Mouse (Mus musculus) liver, embryonic 16.5 days (tissue): ENCODE results near the gene Dusp15. TPM values are rescaled to one million over a fixed set of nuclear protein-coding genes. Genes with fewer than 3 reads are reported as not detected.

Experiments used
- ATAC-seq: fragments of 200-750 bp; cut with Nextera tagmentation; 2 replicates; pipeline ENCODE4 v1.8.0; 2017; ENCODE audit warnings: low read depth, mild to moderate bottlenecking, moderate number of reproducible peaks, moderate library complexity
- H3K27ac ChIP-seq: fragments of 300-500 bp; sonication (generic); 2 replicates; pipeline ENCODE4 v1.5.1; 2014; ENCODE audit warnings: mild to moderate bottlenecking, low read length
- H3K27me3 ChIP-seq: fragments of 300-500 bp; sonication (generic); 2 replicates; pipeline ENCODE4 v1.6.1; 2014; ENCODE audit warnings: low read depth, low read length, mixed read lengths; ENCODE audit not compliant: control insufficient read depth, insufficient read depth
- H3K36me3 ChIP-seq: fragments of 300-500 bp; sonication (generic); 2 replicates; pipeline ENCODE4 v1.6.1; 2014; ENCODE audit warnings: mild to moderate bottlenecking; ENCODE audit not compliant: control insufficient read depth, insufficient read depth
- H3K4me1 ChIP-seq: fragments of 300-500 bp; sonication (generic); 2 replicates; pipeline ENCODE4 v1.6.1; 2014; ENCODE audit warnings: low read depth, low read length, mixed read lengths; ENCODE audit not compliant: control insufficient read depth
- H3K4me2 ChIP-seq: fragments of 300-500 bp; sonication (generic); 2 replicates; pipeline ENCODE4 v1.6.1; 2014; ENCODE audit warnings: low read depth, low read length, mixed read lengths
- H3K4me3 ChIP-seq: fragments of 300-500 bp; sonication (generic); 2 replicates; pipeline ENCODE4 v1.5.1; 2014; ENCODE audit warnings: low read depth, mild to moderate bottlenecking, low read length
- H3K9ac ChIP-seq: fragments of 300-500 bp; sonication (generic); 2 replicates; pipeline ENCODE4 v1.6.1; 2014; ENCODE audit warnings: low read depth, low read length
- H3K9me3 ChIP-seq: fragments of 300-500 bp; sonication (generic); replicated peaks from 2 replicates; pipeline ENCODE4 v1.6.1; 2016; ENCODE audit warnings: low read length; ENCODE audit not compliant: control insufficient read depth
- WGBS: fragments of 180-500 bp; shearing (Covaris S2); extraction: QIAGEN DNeasy Blood & Tissue Kit; methylation state at CpG from one replicate; pipeline ENCODE4 v1.1.7; 2014; ENCODE audit not compliant: insufficient replicate concordance; 5-methylcytosine and 5-hydroxymethylcytosine counted together
- polyA plus RNA-seq: library from polyadenylated mRNA; unstranded; fragments of >200 nt; fragmentation: Nextera tagmentation; extraction: Ambion mirVana; gene quantifications from 2 replicates; pipeline ENCODE4 v1.2.1, GENCODE M21; 2015

Dusp15 gene
- polyA plus RNA-seq, 1 experiment from 2014 or later: not detected

DNA sequence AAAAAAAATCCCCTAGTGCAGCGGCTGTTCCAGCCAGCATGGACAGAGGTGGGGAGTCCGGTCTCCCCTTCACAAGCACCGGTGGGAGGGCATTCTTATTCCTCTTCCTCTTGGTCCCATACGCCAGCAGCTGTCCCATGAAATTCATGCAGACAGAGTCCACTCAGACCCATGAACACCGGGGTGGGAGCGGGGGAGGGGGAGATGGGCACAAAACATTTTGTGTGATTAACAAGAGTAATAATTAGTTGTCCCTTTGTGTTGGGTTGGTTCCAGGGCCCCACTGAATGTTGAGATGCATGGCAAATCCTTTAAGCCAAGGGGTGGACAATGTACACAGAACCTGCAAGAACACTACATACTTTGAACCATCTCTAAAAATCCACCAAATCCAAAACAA is 10.4 kb downstream of the Dusp15 start:
- no peak for ATAC-seq
- H3K27me3 ChIP-seq: peaks cover 47% of the 10 kb centered on the region
- no peaks in the 10 kb centered on the region for H3K9me3 ChIP-seq
- no peak overlapping the region for H3K4me2 ChIP-seq
- H3K9ac ChIP-seq: no peak overlapping the region
- 66% methylated on average over 6 of the region's 6 CpGs for WGBS
- H3K4me3 ChIP-seq: no peak overlapping the region
- H3K4me1 ChIP-seq: no peaks in the 10 kb centered on the region; the same call in 1 of the 2 replicates
- H3K27ac ChIP-seq: no peak overlapping the region
- H3K36me3 ChIP-seq: no peaks in the 10 kb centered on the region

DNA sequence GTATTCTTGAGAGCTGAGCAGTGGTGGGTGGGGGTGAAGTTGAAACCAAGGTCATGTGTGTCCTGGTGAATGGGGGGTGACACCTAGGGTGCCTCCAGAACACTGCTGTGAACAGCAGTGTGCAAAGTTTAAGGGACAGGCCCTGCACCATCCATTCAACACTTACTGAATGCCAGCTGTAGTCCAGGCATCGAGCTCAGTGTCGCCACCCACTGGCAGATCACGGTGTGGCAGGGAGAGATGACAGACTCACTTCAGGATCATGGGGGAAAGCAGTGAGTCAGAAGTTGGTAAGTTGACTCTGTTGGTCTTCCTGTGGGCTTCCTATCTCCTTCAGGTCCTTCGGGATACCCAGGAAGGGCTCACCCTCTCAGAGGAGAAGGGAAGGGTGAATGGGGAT is 11.7 kb downstream of the Dusp15 start:
- Histone ChIP-seq H3K4me1 (no peaks in the 10 kb centered on the region; the same call in 1 of the 2 replicates), H3K9ac (no peak overlapping the region), H3K9me3 (no peaks in the 10 kb centered on the region), H3K36me3 (no peaks in the 10 kb centered on the region), H3K27ac (no peak overlapping the region), H3K27me3 (peaks cover 43% of the 10 kb centered on the region), H3K4me3 (no peak overlapping the region), H3K4me2 (no peak overlapping the region)
- ATAC-seq: no peak
- 3% methylated on average over 4 of the region's 4 CpGs for WGBS

DNA sequence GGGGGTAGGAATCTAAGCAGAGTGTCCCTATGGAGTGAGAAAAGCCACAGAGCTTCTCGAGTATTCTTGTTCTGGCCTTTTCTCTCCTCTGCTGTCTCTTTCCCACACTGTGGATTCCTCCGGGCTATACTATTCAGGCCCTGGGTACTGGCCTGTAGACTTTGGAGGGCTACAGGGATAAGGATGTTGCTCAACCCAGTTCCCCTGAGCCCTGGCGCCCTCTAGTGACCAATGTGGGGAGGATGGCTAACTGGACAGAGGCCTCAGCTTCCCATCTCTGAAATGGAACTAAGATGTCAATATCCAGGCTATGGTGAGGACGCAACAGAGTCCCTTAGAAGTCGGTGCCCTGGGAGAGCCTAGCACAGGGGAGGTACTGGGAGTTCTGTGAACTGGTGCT is 17.9 kb downstream of the Dusp15 start:
- no peaks in the 10 kb centered on the region for H3K9me3 ChIP-seq
- ATAC-seq: no peak
- H3K9ac ChIP-seq: no peak overlapping the region
- H3K27ac ChIP-seq: no peak overlapping the region
- H3K4me3 ChIP-seq: no peak overlapping the region
- no peak overlapping the region for H3K4me2 ChIP-seq
- H3K27me3 ChIP-seq: no peaks in the 10 kb centered on the region
- WGBS: 15% methylated on average over 5 of the region's 5 CpGs
- H3K36me3 ChIP-seq: no peaks in the 10 kb centered on the region
- no peaks in the 10 kb centered on the region for H3K4me1 ChIP-seq

DNA sequence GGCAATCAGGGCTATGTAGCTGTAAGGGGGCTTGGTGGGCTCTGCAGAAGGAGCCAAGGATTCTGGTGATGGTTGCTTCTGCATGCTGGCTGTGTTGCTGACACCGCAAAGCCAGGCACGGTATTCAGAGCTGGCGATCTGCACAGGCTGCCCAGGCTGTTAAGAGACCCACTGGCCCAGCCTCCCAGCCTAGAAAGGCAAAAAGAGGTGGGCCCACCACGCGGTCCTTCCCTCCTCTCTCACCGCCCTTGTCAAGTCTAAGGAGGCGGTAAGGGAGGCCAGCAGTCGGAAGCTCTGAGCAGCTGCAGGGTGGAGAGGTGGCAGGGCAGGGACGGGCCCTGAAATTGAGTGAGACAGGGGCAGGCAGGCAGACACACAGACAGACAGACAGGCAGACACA is 18.4 kb downstream of the Dusp15 start, which contains the start of gene Foxs1:
TSS of gene Foxs1 (minus strand) at position 161 of the 400 bp plus-strand sequence.
- 26% methylated on average over 9 of the region's 9 CpGs for WGBS
- H3K4me1 ChIP-seq: no peaks in the 10 kb centered on the region
- H3K27me3 ChIP-seq: no peaks in the 10 kb centered on the region
- H3K36me3 ChIP-seq: no peaks in the 10 kb centered on the region
- H3K4me3 ChIP-seq: no peak within 1 kb of the TSS
- H3K27ac ChIP-seq: no peak within 1 kb of the TSS
- no peak within 1 kb of the TSS for H3K9ac ChIP-seq
- H3K9me3 ChIP-seq: no peaks in the 10 kb centered on the region
- ATAC-seq: no peak
- H3K4me2 ChIP-seq: no peak within 1 kb of the TSS

DNA sequence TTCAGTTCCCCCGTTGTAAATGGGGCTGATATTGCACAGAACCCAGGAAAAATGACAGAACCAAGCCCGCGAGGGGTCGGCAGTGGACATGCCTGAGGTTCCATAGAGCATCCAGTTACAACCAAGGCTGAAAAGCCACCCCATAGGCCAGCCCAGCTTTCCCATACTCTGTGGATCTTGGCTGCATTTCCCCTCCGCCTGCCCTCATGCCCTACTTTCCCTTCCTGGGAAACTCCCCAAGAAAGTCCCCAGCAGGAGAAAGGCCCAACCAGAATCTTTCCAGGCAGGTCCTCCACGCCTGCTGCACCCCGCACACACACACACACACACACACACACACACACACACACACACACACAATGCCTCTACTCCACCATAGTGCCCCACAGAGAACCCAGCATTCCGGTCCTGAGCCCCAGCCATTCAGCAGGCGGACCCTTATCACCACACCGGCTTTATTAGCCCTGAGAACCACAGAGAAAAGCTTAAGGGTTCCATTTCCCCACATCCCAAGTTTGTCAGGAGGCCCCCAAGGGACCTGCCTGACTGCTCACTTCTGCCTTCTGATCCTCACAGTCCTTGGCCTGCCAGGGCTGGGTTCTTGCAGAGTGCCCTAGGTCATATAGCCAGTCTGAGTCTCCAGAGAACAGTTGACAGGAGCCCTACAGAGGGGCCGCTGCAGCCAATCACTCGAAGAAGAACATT is 19.9 kb downstream of the Dusp15 start:
- Histone ChIP-seq H3K4me2 (no peak overlapping the region), H3K4me1 (no peaks in the 10 kb centered on the region), H3K27me3 (no peaks in the 10 kb centered on the region), H3K9ac (no peak overlapping the region), H3K27ac (no peak overlapping the region), H3K36me3 (no peaks in the 10 kb centered on the region), H3K4me3 (no peak overlapping the region), H3K9me3 (no peaks in the 10 kb centered on the region)
- no peak for ATAC-seq
- 64% methylated on average over 12 of the region's 12 CpGs for WGBS

DNA sequence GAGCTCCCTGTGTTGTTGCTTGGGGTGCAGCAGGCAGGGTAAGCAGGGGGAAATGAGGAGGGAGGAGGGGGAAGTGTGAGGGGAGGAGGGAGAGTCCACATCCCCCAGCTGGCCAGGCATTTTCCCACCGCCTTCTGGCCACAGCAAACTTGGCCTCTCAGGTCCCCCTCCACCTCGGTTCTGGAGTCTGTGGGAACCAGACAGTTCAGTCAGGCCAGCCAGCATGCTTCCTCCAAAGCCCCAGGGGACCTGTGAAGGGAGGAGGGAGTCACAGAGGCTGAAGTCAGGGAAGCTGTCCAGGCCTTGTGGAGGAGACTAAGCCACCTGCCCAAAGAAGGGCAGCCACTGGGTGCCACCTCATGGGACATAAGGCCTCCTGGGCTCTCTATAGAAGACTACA is 21.2 kb downstream of the Dusp15 start:
- H3K4me2 ChIP-seq: no peak overlapping the region
- no peak for ATAC-seq
- H3K4me3 ChIP-seq: no peak overlapping the region
- no peaks in the 10 kb centered on the region for H3K27me3 ChIP-seq
- 25% methylated on average over 2 of the region's 2 CpGs for WGBS
- no peaks in the 10 kb centered on the region for H3K9me3 ChIP-seq
- H3K36me3 ChIP-seq: no peaks in the 10 kb centered on the region
- H3K27ac ChIP-seq: no peak overlapping the region
- no peaks in the 10 kb centered on the region for H3K4me1 ChIP-seq
- no peak overlapping the region for H3K9ac ChIP-seq

DNA sequence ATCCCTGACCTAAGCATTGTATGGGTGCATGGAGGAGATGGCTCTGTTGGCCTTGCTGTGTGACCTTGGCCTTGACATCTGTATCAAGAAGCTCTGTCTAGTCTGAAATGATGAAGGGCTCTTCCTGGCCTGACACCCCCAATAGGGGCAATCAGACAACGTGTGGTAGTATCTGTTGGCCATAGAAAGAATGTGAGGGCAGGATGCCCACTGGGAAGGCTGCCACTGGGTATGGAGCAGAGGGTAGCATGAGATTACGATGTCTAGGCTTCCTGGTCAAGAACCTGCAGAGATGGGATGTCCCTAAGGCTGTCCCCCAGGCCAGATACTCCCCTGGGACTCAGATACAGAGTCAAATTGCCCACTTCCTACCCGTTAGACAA is 22.5 kb downstream of the Dusp15 start:
- no peaks in the 10 kb centered on the region for H3K4me1 ChIP-seq
- no peak for ATAC-seq
- 43% methylated on average over 3 of the region's 3 CpGs for WGBS
- no peak overlapping the region for H3K4me3 ChIP-seq
- no peak overlapping the region for H3K4me2 ChIP-seq
- H3K36me3 ChIP-seq: no peaks in the 10 kb centered on the region
- no peaks in the 10 kb centered on the region for H3K9me3 ChIP-seq
- no peak overlapping the region for H3K9ac ChIP-seq
- H3K27me3 ChIP-seq: no peaks in the 10 kb centered on the region
- no peak overlapping the region for H3K27ac ChIP-seq

DNA sequence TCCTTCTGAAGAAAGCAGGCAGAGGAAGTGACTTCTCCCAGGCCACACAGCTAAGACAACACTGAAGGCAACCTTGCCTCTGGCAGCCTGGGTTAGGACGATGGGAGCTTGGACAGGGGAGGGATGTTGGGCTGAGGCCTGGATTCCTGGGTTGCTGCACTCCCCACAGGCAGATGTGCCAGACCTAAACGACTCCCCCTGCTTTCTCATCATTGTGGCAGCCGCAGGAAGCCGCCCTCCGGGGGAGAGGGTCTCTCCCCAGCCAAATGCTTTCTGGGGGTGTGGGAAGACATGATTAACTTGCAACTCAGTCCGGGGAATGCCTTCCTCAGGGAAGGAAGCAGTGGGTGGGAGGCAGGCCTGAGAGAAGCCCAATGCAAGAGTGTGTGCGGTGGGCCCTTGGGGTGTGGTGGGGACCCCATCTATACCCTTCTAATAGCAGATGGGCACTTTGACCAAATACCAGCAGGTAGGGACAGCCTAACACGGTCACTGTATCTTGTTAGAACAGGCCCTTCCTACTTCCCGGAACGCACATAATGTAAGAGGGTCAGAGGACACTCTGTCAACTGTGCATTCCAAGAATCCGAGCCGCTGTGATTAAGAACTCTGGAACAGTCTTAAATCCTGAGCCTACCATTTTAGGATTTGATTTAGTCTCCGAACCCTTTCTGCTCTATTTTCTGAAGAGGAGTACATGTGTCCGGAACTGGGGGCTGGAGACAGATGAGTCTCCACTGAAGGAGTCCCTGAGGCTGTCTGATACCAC is 23.1 kb downstream of the Dusp15 start:
- Histone ChIP-seq H3K9ac (no peak overlapping the region), H3K27me3 (no peaks in the 10 kb centered on the region), H3K4me2 (no peak overlapping the region), H3K27ac (no peak overlapping the region), H3K4me1 (no peaks in the 10 kb centered on the region), H3K36me3 (no peaks in the 10 kb centered on the region), H3K4me3 (no peak overlapping the region), H3K9me3 (no peaks in the 10 kb centered on the region)
- no peak for ATAC-seq
- WGBS: 48% methylated on average over 14 of the region's 14 CpGs

DNA sequence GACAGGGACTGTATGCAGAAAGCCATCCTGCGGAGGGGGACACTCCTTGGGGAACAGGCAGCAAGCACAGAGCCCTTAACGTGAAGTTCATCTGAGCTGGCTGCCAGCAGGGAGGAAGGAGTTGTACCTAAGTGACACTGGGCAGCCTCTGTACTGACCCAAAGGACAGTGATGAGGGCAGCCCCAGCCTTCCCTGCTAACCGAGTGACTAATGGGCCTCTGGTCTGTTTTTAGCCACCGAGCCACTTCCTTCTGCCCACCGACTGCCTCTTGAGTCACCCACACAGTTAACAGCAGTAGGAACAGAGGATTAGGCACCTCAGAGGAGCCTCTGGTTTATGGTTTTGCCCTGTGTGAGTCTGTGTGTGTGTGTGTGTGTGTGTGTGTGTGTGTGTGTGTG is 24.1 kb downstream of the Dusp15 start:
- no peak for ATAC-seq
- H3K27ac ChIP-seq: no peak overlapping the region
- no peaks in the 10 kb centered on the region for H3K9me3 ChIP-seq
- no peaks in the 10 kb centered on the region for H3K36me3 ChIP-seq
- no peak overlapping the region for H3K9ac ChIP-seq
- 12% methylated on average over 5 of the region's 5 CpGs for WGBS
- no peaks in the 10 kb centered on the region for H3K27me3 ChIP-seq
- H3K4me2 ChIP-seq: no peak overlapping the region
- no peaks in the 10 kb centered on the region for H3K4me1 ChIP-seq
- H3K4me3 ChIP-seq: no peak overlapping the region
